Mouse (Mus musculus): ENCODE results near the gene Arhgef40. TPM values are rescaled to one million over a fixed set of nuclear protein-coding genes. Genes with fewer than 3 reads are reported as not detected.

Gene Arhgef40
- total and polyA plus RNA-seq, 3 experiments: 6.4 to 150 (median 37.5) TPM

DNA sequence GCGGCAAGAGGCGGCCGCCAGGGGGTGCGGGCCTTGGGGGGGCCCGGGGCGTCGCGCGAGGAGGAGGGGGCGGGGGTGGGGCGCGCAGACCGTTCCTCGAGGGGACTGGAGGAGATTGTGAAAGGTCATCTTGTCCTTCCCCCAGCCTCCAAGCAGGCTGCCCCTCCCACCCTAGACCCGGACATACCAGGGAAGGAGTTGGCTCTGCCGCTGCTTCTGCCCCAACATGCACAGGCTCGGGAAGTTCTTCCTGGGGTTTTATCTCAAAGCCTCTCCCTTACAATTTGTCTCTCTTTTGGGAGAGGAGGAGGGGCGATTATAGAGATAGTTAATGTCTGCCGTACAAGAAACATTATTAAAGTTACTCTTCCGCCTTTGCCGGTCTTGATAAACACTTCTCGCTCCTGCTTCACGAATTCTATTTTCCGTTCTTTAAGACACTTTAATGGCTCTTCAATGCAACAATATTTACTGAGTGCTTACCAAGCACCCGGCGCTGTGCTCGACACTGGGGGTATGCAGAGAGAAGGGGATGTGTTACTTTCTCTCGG, 30.3 kb downstream of the Arhgef40 start (continued):
- TF ChIP-seq MAZ (IDR thresholded peaks at IDR 0.05; ENCODE audit: low read depth, low read length) (no peak), JUND (IDR thresholded peaks at IDR 0.05; ENCODE audit: low read depth, low read length) (no peak), KAT2A (conservative IDR thresholded peaks at IDR 0.05; ENCODE audit: low read depth, low read length) (no peak; the same call in 1 of the 2 replicates), GATA1 (IDR thresholded peaks at IDR 0.05; ENCODE audit: low read depth, low read length) (peak; percentile 67; the same call in 1 of the 2 replicates)

DNA sequence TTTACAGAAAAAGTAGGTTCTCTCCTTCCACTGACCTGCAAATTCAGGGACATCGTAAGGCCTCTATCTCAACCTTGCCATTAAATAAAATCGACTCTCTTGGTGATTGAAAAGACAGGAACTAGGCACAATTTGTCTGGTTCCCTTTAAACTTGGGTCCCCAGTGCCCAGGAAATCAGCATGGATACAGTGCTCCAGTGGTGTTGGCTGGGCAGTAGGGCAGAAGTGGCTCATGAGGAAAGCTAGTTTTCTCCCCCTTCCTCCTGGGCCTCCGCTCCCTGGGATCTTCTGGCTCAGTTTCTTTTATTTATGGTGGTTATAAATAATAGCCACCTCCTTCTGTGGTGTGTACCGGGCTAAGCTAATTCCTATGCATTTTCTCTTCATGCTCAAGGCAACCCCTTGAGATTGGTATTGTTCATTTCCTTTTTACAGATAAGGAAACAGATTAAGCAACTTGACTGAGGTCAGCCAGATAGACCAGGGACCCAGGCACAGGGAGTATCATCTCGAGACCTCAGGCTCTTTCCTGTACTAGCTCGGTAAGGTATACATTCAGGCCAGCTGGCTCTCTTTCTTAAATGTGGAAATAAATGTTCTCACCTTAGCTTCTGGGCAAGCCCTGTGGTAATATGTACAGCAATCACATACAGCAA, 31.1 kb downstream of the Arhgef40 start, which contains the start of gene Tmem253:
Tmem253 (plus strand) TSS at position 214 of the 656 bp plus-strand sequence.
- Histone ChIP-seq H3K9me3 (replicated peaks; ENCODE audit: insufficient read depth, low read length) (no peaks in the 10 kb centered on the region), H3K27me3 (ENCODE audit: control insufficient read depth in 1 of 2, insufficient read depth in 2 of 2, low read length in 2 of 2) (no peaks in the 10 kb centered on the region), H3K27ac (ENCODE audit: control insufficient read depth, low read depth, low read length) (peak within 1 kb of the TSS; percentile 74), H3K9ac (ENCODE audit: control insufficient read depth, low read depth, low read length, poor library complexity, severe bottlenecking) (peak within 1 kb of the TSS; percentile 77), H3K4me3 (ENCODE audit: control insufficient read depth in 1 of 2, insufficient read depth in 1 of 2, low read depth in 2 of 2, low read length in 2 of 2) (peak within 1 kb of the TSS; percentile 72 to 77), H3K79me2 (ENCODE audit: control insufficient read depth, insufficient read depth, low read length, poor library complexity) (peaks cover 14% of the 10 kb centered on the region), H3K36me3 (ENCODE audit: control insufficient read depth in 1 of 2, insufficient read depth in 2 of 2, low read length in 2 of 2) (peaks cover 0 to 11% of the 10 kb centered on the region in 2 experiments; a peak in 2 of 4 replicates), H3K4me1 (ENCODE audit: control insufficient read depth in 1 of 2, insufficient read depth in 2 of 2, low read length in 2 of 2) (peaks cover 0 to 26% of the 10 kb centered on the region in 2 experiments; a peak in 3 of 4 replicates)
- TF ChIP-seq EP300 (IDR thresholded peaks at IDR 0.05; ENCODE audit: low read depth in 1 of 2, low read length in 2 of 2) (peak in 1 of 2 experiments; percentile 25; a peak in 1 of 4 replicates), HCFC1 (IDR thresholded peaks at IDR 0.05; ENCODE audit: low read depth, low read length) (no peak), MXI1 (IDR thresholded peaks at IDR 0.05; ENCODE audit: low read depth, low read length) (0 out of 2 replicates have a peak, but pooled peaks have one; percentile 20), ETS1 (IDR thresholded peaks at IDR 0.05; ENCODE audit: low read depth, low read length) (peak; percentile 38; the same call in 1 of the 2 replicates), ZC3H11A (IDR thresholded peaks at IDR 0.05; ENCODE audit: low read depth, low read length) (no peak), GATA1 (IDR thresholded peaks at IDR 0.05; ENCODE audit: low read depth, low read length) (peak; percentile 62), CTCF (IDR thresholded peaks at IDR 0.05 in 2 of 3, conservative IDR thresholded peaks at IDR 0.05 in 1 of 3; ENCODE audit: control insufficient read depth in 1 of 3, insufficient read depth in 1 of 3, low read depth in 2 of 3, low read length in 3 of 3, poor library complexity in 1 of 3, severe bottlenecking in 1 of 3) (no peak)
- peak; percentile 33 for DNase-seq (ENCODE audit: low read depth, low spot score)

DNA sequence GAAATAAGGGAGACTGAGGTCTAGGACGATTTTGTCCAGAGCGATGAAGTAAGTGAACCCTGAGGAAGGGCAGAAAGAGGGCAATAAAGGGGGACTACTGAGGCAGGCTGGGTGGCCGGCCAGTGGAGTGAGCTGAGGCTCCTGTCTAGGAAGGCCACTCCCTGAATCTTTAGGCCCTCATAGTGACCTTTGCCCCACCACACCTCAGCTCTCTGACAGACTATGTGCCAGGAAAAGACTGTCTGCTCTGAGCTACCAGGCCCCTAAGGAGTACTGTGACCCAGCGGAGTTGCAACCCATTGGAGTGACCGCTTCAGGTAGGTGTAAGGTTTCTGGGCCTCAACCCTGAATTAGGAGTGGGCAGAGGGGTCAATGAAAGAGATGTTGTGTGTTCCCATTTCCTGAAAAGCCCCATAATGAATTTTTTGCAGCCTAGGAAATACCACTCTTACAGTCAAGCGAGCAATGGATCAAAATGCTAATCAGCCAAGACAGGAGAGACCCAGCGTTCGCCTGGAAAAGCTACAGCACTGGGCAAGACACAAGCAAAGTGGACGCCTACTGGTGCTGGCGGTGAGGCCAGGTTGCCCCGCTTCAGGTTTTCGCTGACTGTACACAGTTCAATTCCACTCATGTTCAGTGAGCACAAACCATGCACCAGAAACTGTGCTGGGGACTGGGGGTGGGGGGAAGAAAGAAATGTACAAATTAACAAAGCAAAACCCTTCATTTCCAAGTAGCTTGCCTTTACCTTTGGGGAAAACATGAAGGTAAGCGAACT, 32.3 kb downstream of the Arhgef40 start:
- TF ChIP-seq ZC3H11A (IDR thresholded peaks at IDR 0.05; ENCODE audit: low read depth, low read length) (no peak), ZNF384 (IDR thresholded peaks at IDR 0.05; ENCODE audit: low read depth, low read length) (no peak), MYB (IDR thresholded peaks at IDR 0.05; ENCODE audit: low read depth, low read length) (no peak), POLR2AphosphoS5 (IDR thresholded peaks at IDR 0.05; ENCODE audit: borderline replicate concordance, low read depth, low read length) (no peak), ZMIZ1 (IDR thresholded peaks at IDR 0.05; ENCODE audit: low read depth, low read length) (no peak), TAL1 (IDR thresholded peaks at IDR 0.05; ENCODE audit: low read length) (no peak), MYC (IDR thresholded peaks at IDR 0.05; ENCODE audit: low read depth, low read length) (no peak), MXI1 (IDR thresholded peaks at IDR 0.05; ENCODE audit: low read depth, low read length) (no peak), CTCF (IDR thresholded peaks at IDR 0.05 in 2 of 3, conservative IDR thresholded peaks at IDR 0.05 in 1 of 3; ENCODE audit: control insufficient read depth in 1 of 3, insufficient read depth in 1 of 3, low read depth in 2 of 3, low read length in 3 of 3, poor library complexity in 1 of 3, severe bottlenecking in 1 of 3) (no peak), NRF1 (IDR thresholded peaks at IDR 0.05; ENCODE audit: insufficient read depth, low read depth, low read length, poor library complexity, severe bottlenecking) (no peak), MAFK (IDR thresholded peaks at IDR 0.05; ENCODE audit: borderline replicate concordance, low read depth, low read length) (no peak), MEF2A (IDR thresholded peaks at IDR 0.05; ENCODE audit: extremely low read depth, insufficient replicate concordance, low read depth, low read length, poor library complexity, severe bottlenecking) (no peak), HCFC1 (IDR thresholded peaks at IDR 0.05; ENCODE audit: low read depth, low read length) (no peak)
- peaks cover 0 to 15% of the 10 kb centered on the region in 2 experiments; a peak in 2 of 4 replicates for H3K36me3 ChIP-seq (ENCODE audit: control insufficient read depth in 1 of 2, insufficient read depth in 2 of 2, low read length in 2 of 2)
- H3K27ac ChIP-seq (ENCODE audit: control insufficient read depth, low read depth, low read length): no peak overlapping the region
- no peak for DNase-seq (ENCODE audit: low read depth, low spot score)
- H3K79me2 ChIP-seq (ENCODE audit: control insufficient read depth, insufficient read depth, low read length, poor library complexity): peaks cover 14% of the 10 kb centered on the region
- no peaks in the 10 kb centered on the region for H3K9me3 ChIP-seq (replicated peaks; ENCODE audit: insufficient read depth, low read length)
- no peak overlapping the region for H3K9ac ChIP-seq (ENCODE audit: control insufficient read depth, low read depth, low read length, poor library complexity, severe bottlenecking)
- peaks cover 0 to 31% of the 10 kb centered on the region in 2 experiments; a peak in 3 of 4 replicates for H3K4me1 ChIP-seq (ENCODE audit: control insufficient read depth in 1 of 2, insufficient read depth in 2 of 2, low read length in 2 of 2)
- no peaks in the 10 kb centered on the region for H3K27me3 ChIP-seq (ENCODE audit: control insufficient read depth in 1 of 2, insufficient read depth in 2 of 2, low read length in 2 of 2)
- H3K4me3 ChIP-seq (ENCODE audit: control insufficient read depth in 1 of 2, insufficient read depth in 1 of 2, low read depth in 2 of 2, low read length in 2 of 2): no peak overlapping the region

Data from MEL (cell line).